Mouse (Mus musculus) heart, postnatal 0 days (tissue): ENCODE data around the gene Wfdc15a.

ENCODE experiments used
- CTCF ChIP-seq: IDR thresholded peaks from 2 replicates; pipeline ENCODE4 v1.5.1; 2016; ENCODE audit warnings: antibody characterized with exemption, control low read depth, low read depth
- EP300 ChIP-seq: IDR thresholded peaks from 2 replicates; pipeline ENCODE4 v1.6.1; 2016; ENCODE audit warnings: antibody characterized with exemption, low read depth

- TF ChIP-seq EP300, result no peak
- TF ChIP-seq CTCF, result no peak
Measured at GRCm38 (mm10) chr2:164161515-164162055, 38.3 kb downstream of the Wfdc15a start.
